Mouse (Mus musculus) cortical plate, adult 2 months (tissue): ENCODE measurements around the gene Shld1.

Experiments
- CTCF ChIP-seq: fragments of 200-500 bp; IDR thresholded peaks from 2 replicates; pipeline ENCODE4 v1.5.1; 2011; ENCODE audit warnings: mild to moderate bottlenecking, control low read depth, low read length; ENCODE audit not compliant: insufficient read depth; ENCODE audit errors: extremely low read depth
- POLR2A ChIP-seq: fragments of 200-500 bp; IDR thresholded peaks from 2 replicates; pipeline ENCODE4 v1.6.1; 2011; ENCODE audit warnings: mild to moderate bottlenecking, low read length, control low read depth; ENCODE audit not compliant: insufficient read depth; ENCODE audit errors: extremely low read depth

DNA sequence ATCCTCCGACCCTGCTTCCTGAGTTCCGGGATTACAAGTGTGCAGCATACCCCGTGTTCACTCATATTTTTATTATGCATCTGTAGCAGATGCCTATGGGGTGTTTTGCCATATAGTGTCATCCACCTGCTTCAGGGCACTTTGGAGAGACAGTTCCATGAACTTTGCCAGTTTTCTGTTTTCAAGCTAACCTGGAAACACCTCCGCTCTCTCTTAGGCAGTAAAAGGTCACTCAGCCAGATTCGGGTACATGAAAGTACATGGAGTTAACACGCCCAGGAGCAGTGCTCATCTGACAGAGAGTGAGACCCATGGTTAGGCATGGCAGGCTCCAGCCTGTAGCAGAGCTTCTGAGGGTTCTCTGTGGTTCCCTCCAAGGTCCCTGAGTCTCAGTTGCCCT, 48.4 kb upstream of the Shld1 start:
- TF ChIP-seq POLR2A (no peak), CTCF (no peak)
